Mouse (Mus musculus): Measurements from ENCODE around the gene Tmc4. TPM values are rescaled to one million over a fixed set of nuclear protein-coding genes. Genes with fewer than 3 reads are reported as not detected.

The Tmc4 gene
- total RNA-seq, 2 experiments from 2014 or later = 2.0 to 3.5 TPM

DNA sequence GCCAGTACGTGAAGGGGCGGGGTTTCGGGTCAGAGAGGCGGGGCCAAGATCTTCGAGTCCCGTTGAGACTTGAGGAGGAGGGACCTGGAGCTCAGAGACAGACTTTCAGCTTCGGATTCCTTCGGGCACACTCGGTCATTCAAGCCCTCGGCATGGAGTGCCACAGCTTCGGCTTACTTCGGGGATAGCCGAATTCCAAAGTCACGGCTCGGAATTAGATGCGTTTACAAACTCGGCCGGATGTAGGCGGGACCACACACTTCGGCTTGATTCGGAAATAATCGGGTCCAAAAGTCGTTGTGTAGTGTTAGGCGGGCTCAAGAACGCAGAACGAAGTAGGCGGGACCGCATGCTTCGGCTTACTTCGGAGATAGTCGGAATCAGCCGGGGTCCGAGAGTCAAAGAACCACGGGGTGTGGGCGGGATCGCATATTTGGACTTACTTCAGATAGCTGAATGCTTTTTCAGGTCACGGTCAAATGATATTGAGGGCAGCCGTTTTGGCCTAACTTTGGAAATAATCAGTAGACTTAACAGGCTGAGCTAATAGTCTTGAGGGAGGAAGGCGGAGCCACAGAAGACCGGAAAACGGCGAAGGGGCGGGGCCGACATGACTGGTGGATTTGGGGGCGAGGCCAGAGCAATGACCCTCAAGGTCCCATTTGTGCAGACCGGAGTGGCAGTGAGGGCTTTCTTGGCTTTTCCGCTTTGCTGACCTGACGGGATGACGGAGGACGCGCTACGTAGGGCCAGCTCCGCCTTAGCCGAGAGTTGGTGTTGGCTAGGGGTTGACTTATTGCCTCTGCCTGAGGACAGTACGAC lies 15.8 kb upstream of the Tmc4 start, which contains the start of gene Mboat7:
Mboat7 (minus strand) TSS at position 537 of the 822 bp plus-strand sequence.
- peak; percentile 83 to 95 for DNase-seq (ENCODE audit: low spot score in 2 of 2)

DNA sequence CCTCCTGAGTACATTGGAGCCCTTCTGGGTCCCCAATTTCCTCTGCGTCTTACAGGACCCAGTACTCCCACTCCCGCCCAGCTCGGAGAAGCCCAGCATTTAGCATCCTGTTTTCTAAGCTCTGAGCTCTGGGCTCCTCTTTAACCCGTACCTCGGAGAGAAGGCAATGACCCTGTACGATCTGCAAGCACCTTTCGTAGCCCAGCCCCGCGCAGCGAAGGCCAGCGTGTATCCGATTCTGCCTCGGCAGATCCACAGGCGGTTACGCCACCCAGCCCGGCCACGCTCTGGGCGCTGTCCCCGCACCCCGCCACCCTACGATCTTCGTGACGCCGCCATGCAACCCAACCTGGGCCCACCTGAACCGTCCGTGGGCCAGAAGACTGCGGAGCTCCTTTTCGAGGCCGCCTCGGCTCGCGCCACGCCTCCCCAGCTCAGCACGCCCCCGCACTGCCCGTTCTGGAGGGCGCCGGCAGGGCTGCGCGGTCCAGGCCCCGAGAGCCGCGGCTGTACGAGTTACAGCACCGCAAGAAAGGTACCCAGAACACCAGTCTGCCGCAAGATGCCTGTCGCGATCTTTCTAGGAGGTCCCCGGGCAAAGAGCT lies 15.1 kb upstream of the Tmc4 start, which contains the start of gene Tsen34:
Tsen34 (plus strand) TSS at position 482 of the 605 bp plus-strand sequence.
- DNase-seq (ENCODE audit: low spot score in 2 of 2) = no peak

DNA sequence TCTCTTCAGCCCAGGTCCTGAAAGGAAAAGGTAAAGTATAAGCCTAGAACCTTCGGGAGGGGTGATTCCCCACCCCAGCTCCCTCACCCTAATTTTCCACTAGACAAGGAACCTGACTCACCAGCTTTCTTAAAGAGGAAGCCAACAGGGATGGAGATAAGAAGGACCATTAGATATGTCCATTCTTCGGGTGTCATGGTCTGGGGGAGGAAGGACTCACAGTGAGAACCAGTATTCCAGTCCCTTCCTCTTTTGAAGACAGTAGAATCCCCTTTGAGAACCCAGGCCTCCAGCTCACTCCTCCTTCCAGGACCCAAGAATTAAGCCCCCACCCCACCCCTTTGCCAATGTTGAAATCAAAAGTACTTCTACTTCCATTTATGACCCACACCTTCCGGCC lies 14.6 kb upstream of the Tmc4 start:
- no peak for DNase-seq (ENCODE audit: low spot score in 2 of 2)

DNA sequence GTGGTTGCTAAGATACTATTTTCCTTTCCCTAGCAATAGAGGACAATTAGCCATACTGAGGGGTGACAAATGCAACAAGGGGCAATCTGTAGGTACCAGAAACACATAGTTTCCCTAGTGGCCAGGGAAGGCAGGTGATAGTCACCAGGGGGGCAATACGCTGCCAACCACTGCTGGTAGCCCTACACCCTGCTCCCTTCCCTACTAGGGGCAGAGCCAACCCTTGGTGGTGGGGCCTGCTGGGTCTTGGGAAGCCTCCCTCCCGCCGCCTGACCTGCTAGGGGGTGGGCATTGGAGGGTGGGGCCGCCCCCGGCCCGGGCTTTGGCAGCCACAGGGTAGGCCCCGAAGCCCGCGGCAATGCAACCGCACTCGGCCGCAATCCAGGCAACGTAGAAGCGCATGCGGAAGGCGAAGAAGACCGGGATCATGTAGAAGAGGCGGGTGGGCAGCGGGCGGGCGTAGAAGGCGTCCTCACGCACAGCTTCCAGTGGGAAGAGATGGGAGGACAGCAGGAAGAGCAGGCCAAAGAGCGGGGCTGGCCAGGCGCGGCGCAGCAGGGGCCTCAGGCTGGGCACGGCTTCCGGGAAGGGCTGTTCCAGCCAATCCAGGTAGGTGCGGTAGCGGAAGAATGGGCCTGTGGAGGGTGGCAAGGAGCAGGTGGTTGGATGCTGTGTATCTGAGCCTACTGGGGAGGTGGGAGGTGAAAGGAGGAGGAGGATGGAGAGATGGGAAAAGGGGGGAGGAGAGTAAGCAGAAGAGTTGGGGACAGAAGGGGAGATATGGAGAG lies 8.2 kb upstream of the Tmc4 start:
- DNase-seq (ENCODE audit: low spot score in 2 of 2) = no peak

DNA sequence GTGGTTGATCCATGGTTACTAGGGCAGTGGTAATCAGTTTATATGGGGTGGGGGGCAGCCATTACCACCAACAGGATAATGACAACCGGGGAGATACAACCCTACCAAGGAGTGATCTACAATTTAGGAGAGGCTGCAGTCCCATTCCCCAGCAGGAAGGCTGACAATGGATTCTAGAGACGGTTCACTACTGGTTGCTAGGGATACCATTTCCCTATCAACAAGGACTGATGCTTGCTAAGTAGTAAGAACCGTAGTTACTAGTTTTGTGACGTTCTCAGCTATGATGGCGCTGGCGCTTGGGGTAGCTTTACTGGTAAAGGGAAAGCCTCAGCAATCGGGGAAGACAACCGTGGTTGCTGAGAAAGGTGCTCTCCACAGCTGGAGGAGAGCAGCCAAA lies 7.3 kb upstream of the Tmc4 start:
- no peak for DNase-seq (ENCODE audit: low spot score in 2 of 2)

DNA sequence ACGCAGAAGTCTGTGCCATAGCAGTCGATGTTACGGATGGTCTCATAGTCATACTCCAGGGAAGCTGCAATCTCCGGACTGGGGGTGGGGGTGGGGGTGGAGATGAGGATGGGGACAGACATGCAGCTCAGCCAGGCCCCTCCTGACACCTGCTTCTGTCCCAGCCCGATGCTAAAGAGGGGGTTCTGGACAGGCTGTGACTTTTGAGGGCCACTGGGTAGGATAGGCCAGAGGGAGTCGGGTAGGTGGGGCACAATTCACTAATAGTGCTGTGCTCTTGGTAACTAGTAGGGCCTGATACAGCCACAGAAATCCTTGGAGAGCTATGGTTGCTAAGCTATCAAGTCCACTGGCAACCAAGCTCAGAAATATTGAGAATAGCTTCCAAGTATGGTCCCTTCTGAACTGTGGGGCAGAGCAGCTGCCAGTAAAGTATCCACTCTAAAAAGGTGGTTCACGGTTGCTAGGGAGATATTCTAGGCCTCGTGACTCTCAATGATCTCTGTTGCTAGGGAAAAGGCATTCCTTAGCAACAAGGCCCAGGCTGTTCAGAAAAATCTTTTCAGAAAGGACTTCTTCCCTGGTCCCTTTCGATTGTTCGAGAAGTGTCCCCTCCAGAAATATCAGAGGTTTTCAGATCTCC lies 6.7 kb upstream of the Tmc4 start:
- no peak for DNase-seq (ENCODE audit: low spot score in 2 of 2)

DNA sequence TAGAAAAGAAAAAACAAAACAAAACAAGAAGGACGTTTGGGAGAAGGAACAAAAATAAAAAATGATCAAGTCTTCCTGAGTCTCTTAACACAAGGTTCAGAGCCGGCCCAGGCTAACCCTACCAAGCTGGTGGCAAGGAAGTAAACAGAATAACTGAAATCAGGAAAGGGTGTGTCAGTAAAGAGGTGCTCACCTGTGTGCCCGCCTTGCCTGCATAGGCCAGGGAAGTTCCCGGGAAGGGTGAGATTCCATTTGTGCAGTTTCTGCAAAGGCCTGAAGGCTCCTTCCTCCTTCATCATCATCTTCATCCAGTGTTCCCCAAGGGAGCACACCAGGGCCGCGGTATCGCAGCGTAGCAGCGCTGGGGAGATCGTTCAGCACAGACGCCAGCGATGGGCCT lies 982 bp downstream of the Tmc4 start:
- no peak for DNase-seq (ENCODE audit: low spot score in 2 of 2)

DNA sequence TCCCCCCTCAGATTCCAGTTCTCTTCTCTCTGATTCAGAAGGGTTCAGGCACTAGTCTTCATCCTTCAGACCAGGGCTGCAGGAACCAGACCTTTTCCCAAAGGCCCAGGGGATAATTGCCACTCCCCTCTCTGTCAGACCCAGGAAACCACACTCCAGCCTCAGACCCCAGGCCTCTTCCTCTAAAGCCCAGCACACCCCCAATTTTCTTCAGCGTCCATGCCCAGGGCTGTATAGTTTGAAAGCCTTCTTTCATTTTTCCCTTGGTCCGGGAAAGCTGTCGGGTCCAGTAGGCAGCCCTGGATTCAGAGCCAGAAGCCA lies 2.2 kb downstream of the Tmc4 start:
- DNase-seq (ENCODE audit: low spot score in 2 of 2) = no peak

DNA sequence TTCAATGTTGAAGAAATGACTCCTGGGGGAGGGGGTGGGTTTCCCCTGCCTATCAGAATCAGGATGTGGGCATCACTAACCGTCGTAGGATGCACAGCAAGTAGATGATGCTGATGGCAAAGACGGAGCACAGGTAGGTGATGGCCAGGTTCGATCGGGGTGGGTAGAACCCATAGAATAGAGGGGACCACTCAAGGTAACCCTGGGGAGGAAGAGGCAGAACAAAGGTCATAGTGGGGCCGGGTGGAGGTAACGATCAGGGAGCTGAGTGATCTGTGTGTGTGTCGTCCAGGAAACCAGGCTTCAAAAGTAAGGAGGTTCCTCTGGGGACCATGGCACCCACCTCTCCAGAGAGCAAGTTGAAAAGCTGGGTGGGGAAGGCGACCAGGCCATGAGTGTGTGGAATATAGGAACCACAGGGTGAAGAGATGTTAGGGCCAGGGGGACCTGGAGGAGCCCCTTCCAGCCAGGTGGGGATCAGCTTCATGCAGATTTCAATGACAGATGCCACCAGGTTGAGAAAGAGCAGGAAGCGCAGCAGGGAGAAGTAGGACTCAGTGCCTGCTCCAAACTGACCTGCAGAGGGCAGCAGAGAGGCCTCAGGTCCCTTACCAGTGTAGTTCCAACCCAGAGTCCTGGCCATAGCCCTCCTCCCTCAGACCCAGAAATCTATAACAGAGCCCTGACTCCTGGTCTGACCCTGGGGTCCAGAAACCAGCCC lies 2.7 kb downstream of the Tmc4 start:
- peak; percentile 60 to 82 for DNase-seq (ENCODE audit: low spot score in 2 of 2)

DNA sequence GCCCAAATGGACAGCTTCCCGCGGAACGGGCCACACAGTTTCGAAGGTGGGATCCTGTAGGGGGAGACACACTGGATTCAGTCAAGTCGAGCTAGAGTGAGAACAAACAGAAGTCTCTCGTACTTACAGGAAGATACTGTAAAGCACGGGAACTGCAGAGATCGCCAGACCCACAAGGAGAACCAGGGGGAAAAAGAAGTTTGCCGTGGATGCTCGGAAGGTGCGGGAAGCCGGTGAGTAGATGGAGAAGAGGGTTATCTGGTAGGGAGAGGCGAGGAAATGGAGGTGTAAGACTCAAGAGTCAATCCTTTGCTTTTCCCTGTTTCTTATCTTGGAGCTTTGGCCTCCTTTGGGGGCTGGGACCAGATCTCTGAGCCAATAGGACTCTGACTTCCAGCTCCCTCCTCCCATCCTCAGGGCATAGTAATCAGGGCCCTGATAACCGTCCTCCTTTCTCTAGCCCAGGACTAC lies 10.4 kb downstream of the Tmc4 start:
- DNase-seq (ENCODE audit: low spot score in 2 of 2) = no peak

DNA sequence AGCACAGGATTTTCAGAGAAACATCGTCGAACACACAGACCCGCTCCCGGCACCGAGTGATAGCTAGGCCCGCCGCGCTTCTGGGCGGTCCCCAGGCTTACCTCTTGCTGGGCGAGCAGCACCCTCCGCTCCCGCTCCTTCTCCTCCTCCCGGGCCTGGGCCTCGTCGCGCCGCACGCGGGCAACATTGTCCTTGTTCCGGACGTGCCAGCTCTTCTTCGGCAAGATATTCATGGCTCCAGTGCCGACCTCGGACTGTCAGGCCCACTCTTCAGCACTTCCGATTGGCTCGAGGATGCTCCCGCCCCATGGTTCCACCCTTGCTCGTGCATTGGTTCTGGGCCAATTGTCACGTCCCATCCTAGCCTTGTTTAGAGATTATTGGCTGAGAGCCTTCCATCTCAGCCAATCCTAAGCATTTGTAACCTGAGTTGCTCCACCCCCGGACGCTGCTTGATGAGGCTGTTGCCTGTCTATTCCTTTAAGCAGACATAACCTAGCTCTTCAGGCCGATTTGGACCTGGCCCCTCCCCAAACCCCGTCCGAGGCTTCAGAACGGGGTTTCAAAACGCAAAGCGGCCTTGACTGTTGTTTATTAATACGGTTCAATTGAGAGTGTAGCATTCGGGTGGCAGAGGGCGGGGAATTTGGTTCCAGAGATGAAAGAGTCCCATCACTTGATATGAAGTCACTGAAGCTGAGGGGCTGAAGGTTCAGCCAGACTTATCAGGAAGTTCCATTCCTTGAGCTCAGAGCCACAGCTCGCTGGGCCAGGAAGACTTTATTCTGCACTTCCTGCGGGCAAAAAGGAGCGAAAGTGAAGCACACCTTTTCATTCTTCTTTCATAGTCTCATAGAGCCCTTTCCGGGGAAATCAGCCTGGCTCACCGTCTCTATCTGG lies 11.9 kb downstream of the Tmc4 start, which contains the start of gene Leng1:
Leng1 (minus strand) TSS at position 626 of the 900 bp plus-strand sequence.
- DNase-seq (ENCODE audit: low spot score in 2 of 2) = peak; percentile 84 to 95

DNA sequence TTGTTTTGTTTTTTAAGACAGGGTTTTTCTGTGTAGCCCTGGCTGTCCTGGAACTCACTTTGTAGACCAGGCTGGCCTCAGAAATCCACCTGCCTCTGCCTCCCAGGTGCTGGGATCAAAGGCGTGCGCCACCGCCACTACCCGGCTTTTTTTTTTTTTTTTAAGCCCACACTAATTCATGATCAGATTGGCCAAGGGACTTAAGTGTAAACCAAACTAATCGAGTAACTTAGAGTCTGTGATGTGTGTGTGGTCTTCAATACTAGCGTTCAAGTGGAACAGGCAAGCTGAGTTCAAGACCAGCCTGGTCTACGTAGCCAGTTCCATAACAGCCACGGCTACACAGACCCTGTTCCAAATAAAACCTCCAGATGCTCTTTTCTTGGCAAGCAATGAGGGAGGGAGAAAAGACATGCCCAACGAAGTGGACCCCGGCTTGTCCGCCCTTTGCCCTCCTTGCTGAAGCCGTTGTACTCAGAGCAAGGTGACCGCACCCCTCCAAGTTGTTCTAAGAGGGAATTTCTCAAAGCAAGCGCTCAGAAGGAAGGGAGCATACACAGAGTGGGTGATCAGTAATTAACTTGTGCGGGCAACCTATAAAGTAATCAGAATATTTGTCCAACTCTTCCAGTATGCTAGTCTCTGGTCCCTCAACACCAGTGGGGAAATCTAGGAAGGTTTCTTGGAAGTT lies 12.7 kb downstream of the Tmc4 start:
- DNase-seq (ENCODE audit: low spot score in 2 of 2) = no peak

DNA sequence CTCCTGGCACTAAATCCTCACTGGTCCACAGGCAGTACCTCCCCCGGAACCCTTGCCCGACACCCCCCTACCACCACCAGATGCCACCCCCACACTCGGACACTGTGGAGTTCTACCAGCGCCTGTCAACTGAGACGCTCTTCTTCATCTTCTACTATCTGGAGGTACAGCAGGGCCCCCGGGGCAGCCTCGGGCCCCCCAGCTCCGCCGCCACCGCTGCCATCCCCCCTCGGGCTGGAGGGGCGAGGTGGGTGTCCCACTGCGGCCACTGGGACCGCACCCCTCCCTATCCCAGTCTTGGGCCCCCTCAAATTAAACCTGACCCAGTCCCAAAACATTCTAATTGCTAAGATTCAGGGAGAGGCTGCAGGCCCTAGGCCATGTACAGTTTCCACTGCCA lies 18.8 kb downstream of the Tmc4 start:
- DNase-seq (ENCODE audit: low spot score in 2 of 2) = no peak

DNA sequence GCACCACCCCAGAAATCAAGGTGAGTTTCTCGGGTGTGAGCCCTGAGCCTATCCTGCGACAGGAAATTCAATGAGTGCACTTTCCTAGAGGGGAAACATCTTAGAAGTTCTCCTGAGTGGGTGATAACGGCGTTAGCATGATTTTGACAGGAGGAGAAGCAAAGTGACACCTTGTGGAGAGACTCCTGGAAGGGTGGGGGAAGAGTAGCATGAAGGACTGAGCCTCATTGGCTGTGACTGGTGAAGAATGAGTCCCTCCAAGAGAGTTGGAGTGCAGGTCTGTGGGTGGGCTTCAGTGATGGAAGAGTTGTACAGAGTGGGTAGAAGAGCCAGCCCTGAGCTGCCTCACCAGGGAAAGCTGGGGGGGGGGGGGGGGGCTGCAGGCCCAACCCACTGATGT lies 20.4 kb downstream of the Tmc4 start:
- no peak for DNase-seq (ENCODE audit: low spot score in 2 of 2)

DNA sequence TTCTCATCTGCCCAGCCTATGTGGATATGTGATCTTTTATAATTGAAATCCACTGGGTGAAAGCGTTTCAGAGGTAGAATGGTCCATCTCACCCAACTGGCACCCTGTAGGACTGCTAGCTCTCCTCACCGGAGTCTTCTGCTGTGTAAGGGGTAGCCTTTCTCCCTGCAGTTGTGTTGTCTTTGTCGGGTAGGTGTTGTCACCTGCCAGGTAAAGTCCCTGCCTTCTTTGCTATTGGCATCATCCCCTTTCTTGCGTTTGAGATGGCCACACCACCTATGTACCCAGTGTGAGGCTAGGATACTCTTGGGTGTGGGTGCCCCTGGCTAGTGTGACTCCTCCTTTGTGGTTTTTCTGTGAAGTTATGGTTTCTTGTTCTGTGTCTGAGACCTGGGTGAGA lies 30.7 kb downstream of the Tmc4 start:
- no peak for DNase-seq (ENCODE audit: low spot score in 2 of 2)

DNA sequence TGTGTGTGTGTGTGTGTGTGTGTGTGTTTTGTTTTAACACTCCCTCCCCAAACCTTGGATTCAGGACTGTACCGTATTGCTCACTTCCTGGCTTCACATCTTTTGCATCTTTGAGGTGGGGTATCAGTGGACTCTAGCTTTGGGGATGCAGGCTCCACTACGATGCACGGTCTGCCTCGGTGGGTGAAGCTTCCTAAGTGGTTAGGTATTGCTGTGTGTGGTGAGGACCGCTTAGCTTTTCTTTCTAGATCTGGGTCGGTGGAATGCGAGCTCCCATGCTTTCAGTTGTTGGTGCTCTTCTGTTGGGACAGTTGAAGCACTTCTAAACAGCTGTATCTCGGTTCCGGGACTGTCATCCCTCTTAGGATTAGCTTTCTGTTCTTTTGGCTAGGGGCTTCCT lies 31.2 kb downstream of the Tmc4 start:
- no peak for DNase-seq (ENCODE audit: low spot score in 2 of 2)

DNA sequence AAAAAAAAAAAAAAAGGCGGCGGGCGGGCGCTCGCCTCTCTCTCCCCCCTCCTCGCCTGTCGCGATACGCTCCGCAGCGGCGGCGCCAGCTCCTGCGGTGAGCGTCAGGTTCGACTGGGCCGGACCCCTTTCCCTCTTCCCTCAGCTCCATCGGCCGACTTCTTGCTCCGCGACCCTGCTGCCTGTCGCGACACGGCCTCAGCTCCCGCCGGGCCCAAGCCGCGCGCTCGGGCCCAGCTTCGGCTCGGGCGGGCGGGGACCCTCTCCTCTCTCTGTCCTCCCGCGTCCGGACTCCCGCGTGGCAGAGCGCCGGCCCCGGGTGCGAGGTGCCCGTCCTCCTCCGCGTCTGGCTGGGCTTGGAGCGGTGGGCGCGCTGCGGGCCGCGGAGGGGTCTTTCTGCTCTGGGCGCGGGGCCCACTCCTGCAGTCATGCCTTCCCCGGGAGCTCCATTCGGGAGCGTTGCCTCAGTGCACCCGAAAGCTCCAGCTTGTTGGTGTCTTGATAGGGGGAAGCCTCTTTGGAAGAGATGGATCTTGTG lies 31.8 kb downstream of the Tmc4 start:
- no peak for DNase-seq (ENCODE audit: low spot score in 2 of 2)

DNA sequence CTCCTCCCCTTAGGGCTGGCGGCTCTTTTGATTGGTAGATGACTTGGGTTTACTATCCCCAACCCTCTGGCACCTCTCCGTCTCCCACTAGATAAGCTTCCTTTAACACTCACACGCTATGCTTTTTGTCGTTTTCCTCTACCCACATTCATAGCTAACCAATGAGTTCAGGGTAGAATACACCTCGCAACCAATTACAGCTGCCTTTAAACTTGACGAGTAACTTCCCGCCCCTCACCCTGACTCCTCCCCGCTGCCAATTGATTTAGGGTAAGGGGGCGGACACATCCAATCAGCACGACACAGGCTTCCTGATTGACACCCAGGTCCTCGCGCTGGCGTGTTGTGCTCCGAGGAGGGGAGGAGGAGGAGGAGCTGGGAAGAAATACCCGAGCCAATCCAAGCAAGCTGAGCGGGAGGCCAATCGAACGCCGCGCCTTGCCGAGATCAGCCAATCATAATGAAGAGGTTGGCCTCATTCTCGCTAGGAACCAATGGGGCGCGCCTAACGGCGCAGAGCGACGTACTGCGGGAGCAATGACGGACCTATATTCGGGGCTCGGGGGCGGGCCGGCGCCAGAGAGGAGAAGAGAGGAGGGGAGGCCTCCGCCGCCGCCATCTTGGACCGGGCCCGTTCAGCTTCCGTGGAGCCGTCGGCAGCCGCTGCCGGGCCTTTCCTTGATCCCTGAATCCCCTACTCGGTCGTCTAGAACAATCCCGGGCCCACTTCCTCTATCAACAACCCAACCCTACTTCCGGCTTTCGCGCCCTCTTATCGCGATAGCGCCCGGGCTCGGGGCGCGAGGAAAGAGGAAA lies 32.5 kb downstream of the Tmc4 start, which contains the start of gene Cnot3:
Cnot3 (plus strand) TSS at position 597 of the 816 bp plus-strand sequence.
- peak; percentile 94 to 98 for DNase-seq (ENCODE audit: low spot score in 2 of 2)
